Mouse (Mus musculus): ENCODE measurements around the gene Mapk13.

DNA sequence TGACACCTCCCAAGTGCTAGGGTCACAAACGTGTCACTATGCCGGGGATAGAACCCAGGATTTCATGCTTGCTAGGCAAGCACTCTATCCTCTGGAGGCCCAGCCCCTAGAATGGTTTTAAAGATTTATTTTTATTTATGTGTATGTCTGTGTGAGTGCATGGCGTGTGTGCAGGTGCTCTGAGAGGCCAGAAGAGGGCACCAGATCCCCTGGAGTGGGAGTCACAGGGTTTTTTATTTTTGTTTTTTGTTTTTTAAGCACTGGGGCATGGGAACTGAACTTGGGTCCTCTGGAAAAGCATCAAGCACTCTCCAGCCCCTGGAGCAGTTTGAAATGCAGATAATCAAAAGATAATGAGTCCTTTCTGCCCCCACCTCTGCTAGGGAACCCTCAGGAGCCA lies 7.7 kb downstream of the Mapk13 start:
- TF ChIP-seq RCOR1 (IDR thresholded peaks at IDR 0.05; ENCODE audit: low read depth, low read length) = no peak
- TF ChIP-seq CTCF (IDR thresholded peaks at IDR 0.05 in 2 of 3, conservative IDR thresholded peaks at IDR 0.05 in 1 of 3; ENCODE audit: control insufficient read depth in 1 of 3, insufficient read depth in 1 of 3, low read depth in 2 of 3, low read length in 3 of 3, poor library complexity in 1 of 3, severe bottlenecking in 1 of 3) = peak; percentile 36 to 66 (median 56); a peak in 5 of 6 replicates
- no peak for TF ChIP-seq USF1 (IDR thresholded peaks at IDR 0.05; ENCODE audit: low read depth, low read length)
- TF ChIP-seq TCF12 (IDR thresholded peaks at IDR 0.05; ENCODE audit: low read depth, low read length) = no peak
- TF ChIP-seq MAX (IDR thresholded peaks at IDR 0.05; ENCODE audit: low read length) = no peak
- no peak for TF ChIP-seq POLR2A (IDR thresholded peaks at IDR 0.05; ENCODE audit: control insufficient read depth in 1 of 2, insufficient read depth in 1 of 2, low read depth in 1 of 2, low read length in 2 of 2, poor library complexity in 1 of 2)
- TF ChIP-seq SMC3 (IDR thresholded peaks at IDR 0.05; ENCODE audit: low read depth, low read length) = peak; percentile 53
- TF ChIP-seq POLR2AphosphoS5 (IDR thresholded peaks at IDR 0.05; ENCODE audit: borderline replicate concordance, low read depth, low read length) = no peak

All from MEL (cell line).